Mouse (Mus musculus): ENCODE measurements around the gene Zdhhc23. TPM values are rescaled to one million over a fixed set of nuclear protein-coding genes. Genes with fewer than 3 reads are reported as not detected.

The Zdhhc23 gene
- polyA plus RNA-seq, 1 experiment = 1.3 TPM

DNA sequence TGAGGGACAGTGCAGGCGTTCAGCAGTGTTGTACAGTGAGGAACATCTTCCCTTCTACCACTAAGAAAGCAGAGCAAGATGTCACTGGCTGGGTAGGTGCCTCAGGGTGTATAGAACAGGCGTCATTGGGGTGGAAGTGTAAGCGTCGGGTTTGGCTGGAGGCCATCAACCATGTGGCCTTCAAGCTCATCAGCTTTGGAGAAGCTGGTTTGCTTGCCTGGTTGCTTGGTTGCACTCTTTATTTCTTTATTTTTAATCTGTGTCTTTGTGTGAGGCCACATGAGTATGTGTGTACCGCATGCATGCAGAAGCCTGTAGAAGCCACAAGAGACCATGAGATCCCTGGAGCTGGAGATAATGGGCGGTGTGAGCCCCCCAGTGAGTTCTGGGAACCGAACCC is 47.3 kb downstream of the Zdhhc23 start:
- H3K36me3 ChIP-seq (ENCODE audit: control insufficient read depth, insufficient read depth, low read length) = no peaks in the 10 kb centered on the region
- TF ChIP-seq CTCF (IDR thresholded peaks at IDR 0.05; ENCODE audit: control insufficient read depth, insufficient read depth, insufficient replicate concordance, low read depth, low read length) = no peak
- TF ChIP-seq POLR2A (IDR thresholded peaks at IDR 0.05; ENCODE audit: control insufficient read depth, low read depth, low read length) = no peak
- no peak overlapping the region for H3K4me3 ChIP-seq (ENCODE audit: control insufficient read depth, low read depth, low read length)
- no peak overlapping the region for H3K27ac ChIP-seq (ENCODE audit: control insufficient read depth, insufficient read depth, low read depth, low read length)
- no peaks in the 10 kb centered on the region for H3K27me3 ChIP-seq (ENCODE audit: control insufficient read depth, insufficient read depth, low read length)
- no peaks in the 10 kb centered on the region for H3K4me1 ChIP-seq (ENCODE audit: control insufficient read depth, insufficient read depth, low read length)

DNA sequence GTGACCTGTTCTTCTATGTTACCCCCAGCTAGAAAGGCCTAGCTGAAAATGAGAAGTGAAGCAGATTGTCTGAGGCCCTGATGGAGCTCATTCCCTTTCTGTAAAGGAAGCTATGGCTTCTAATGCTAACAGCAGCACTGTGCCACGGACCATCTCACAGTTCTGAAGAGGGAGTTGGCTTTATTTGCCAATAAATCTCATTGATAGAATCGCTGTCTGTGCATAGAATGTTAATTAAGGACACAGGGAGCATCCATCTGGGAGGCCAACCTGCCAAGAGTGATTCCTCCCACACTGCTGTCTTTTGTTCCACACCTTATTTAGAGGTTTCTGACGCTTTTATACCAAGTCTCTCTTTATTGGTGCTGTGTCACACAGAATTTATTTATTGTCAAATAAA is 48.1 kb downstream of the Zdhhc23 start:
- Histone ChIP-seq H3K4me3 (ENCODE audit: control insufficient read depth, low read depth, low read length) (no peak overlapping the region), H3K27me3 (ENCODE audit: control insufficient read depth, insufficient read depth, low read length) (no peaks in the 10 kb centered on the region), H3K36me3 (ENCODE audit: control insufficient read depth, insufficient read depth, low read length) (no peaks in the 10 kb centered on the region), H3K4me1 (ENCODE audit: control insufficient read depth, insufficient read depth, low read length) (no peaks in the 10 kb centered on the region), H3K27ac (ENCODE audit: control insufficient read depth, insufficient read depth, low read depth, low read length) (no peak overlapping the region)
- TF ChIP-seq POLR2A (IDR thresholded peaks at IDR 0.05; ENCODE audit: control insufficient read depth, low read depth, low read length) = no peak
- no peak for TF ChIP-seq CTCF (IDR thresholded peaks at IDR 0.05; ENCODE audit: control insufficient read depth, insufficient read depth, insufficient replicate concordance, low read depth, low read length)

DNA sequence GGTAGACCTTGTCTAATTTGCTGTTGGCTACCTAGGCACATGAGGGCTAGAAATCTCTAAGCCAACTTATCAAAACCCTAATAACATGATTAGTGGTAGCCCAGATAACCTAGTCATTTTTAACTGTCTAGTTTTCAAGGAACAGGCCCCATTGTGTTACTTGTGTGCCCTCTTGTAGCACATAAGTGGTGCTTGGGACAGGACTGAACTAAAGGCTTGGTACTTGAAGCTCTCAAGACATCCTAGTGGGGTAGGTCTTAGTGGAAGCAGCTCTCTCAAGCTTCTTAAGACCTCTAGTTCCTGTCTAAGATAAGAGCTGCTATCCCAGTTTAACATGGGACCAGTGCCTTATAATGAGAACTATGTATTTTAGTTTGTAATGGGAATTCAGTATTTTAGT is 49.0 kb downstream of the Zdhhc23 start:
- TF ChIP-seq POLR2A (IDR thresholded peaks at IDR 0.05; ENCODE audit: control insufficient read depth, low read depth, low read length) (no peak), CTCF (IDR thresholded peaks at IDR 0.05; ENCODE audit: control insufficient read depth, insufficient read depth, insufficient replicate concordance, low read depth, low read length) (no peak)
- Histone ChIP-seq H3K4me1 (ENCODE audit: control insufficient read depth, insufficient read depth, low read length) (no peaks in the 10 kb centered on the region), H3K36me3 (ENCODE audit: control insufficient read depth, insufficient read depth, low read length) (no peaks in the 10 kb centered on the region), H3K4me3 (ENCODE audit: control insufficient read depth, low read depth, low read length) (no peak overlapping the region), H3K27me3 (ENCODE audit: control insufficient read depth, insufficient read depth, low read length) (no peaks in the 10 kb centered on the region), H3K27ac (ENCODE audit: control insufficient read depth, insufficient read depth, low read depth, low read length) (no peak overlapping the region)

DNA sequence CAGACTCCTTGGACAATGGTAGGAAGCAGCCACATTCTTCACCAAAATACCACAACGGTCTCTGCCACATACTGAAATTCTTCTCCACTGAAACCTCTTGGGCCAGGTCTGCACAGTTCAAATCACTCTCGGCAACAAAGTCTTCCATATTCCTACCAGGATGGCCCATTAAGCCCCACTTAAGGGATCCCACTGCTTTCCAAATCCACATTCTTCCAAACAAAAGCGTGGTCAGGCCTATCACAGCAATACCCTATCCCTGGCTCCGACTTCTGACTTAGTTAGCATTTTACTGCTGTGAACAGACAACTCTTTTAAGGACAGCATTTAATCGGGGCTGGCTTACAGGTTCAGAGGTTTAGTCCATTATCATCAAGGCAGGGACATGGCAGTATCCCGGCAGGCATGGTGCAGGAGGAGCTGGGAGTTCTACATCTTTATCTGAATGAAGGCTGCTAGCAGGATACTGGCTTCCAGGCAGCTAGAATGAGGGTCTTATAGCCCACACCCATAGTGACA is 53.2 kb downstream of the Zdhhc23 start, which contains the start of gene Qtrt2:
TSS of gene Qtrt2 (minus strand) at position 469 of the 519 bp plus-strand sequence.
- no peak for TF ChIP-seq POLR2A (IDR thresholded peaks at IDR 0.05; ENCODE audit: control insufficient read depth, low read depth, low read length)
- TF ChIP-seq CTCF (IDR thresholded peaks at IDR 0.05; ENCODE audit: control insufficient read depth, insufficient read depth, insufficient replicate concordance, low read depth, low read length) = no peak

DNA sequence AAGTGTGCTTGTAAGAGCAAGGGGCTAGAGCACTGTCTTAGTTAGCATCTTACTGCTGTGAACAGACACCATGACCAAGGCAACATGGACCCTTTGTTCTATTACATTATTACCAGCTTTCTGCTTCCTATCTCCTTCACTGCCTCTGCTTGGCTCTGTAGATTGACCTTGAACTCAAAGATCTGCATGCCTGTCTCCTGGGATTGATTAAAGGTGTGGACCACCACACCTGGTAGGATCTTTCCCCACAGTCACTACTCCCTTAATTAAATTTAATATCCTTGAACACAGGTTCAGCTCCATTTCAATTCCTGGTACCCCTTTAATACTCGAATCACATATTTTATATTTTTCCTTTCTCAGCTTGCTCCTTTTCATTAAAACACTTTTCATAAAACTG is 53.7 kb downstream of the Zdhhc23 start:
- Histone ChIP-seq H3K4me3 (ENCODE audit: control insufficient read depth, low read depth, low read length) (no peak overlapping the region), H3K36me3 (ENCODE audit: control insufficient read depth, insufficient read depth, low read length) (no peaks in the 10 kb centered on the region), H3K4me1 (ENCODE audit: control insufficient read depth, insufficient read depth, low read length) (no peaks in the 10 kb centered on the region), H3K27me3 (ENCODE audit: control insufficient read depth, insufficient read depth, low read length) (no peaks in the 10 kb centered on the region), H3K27ac (ENCODE audit: control insufficient read depth, insufficient read depth, low read depth, low read length) (no peak overlapping the region)
- TF ChIP-seq POLR2A (IDR thresholded peaks at IDR 0.05; ENCODE audit: control insufficient read depth, low read depth, low read length) (no peak), CTCF (IDR thresholded peaks at IDR 0.05; ENCODE audit: control insufficient read depth, insufficient read depth, insufficient replicate concordance, low read depth, low read length) (no peak)

More for the DNA sequence above, 53.2 kb downstream of the Zdhhc23 start, which contains the start of gene Qtrt2:
- Histone ChIP-seq H3K27me3 (ENCODE audit: control insufficient read depth, insufficient read depth, low read length) (no peaks in the 10 kb centered on the region), H3K36me3 (ENCODE audit: control insufficient read depth, insufficient read depth, low read length) (no peaks in the 10 kb centered on the region), H3K27ac (ENCODE audit: control insufficient read depth, insufficient read depth, low read depth, low read length) (no peak within 1 kb of the TSS), H3K4me1 (ENCODE audit: control insufficient read depth, insufficient read depth, low read length) (no peaks in the 10 kb centered on the region), H3K4me3 (ENCODE audit: control insufficient read depth, low read depth, low read length) (peak within 1 kb of the TSS; percentile 12; the same call in 1 of the 2 replicates)

DNA sequence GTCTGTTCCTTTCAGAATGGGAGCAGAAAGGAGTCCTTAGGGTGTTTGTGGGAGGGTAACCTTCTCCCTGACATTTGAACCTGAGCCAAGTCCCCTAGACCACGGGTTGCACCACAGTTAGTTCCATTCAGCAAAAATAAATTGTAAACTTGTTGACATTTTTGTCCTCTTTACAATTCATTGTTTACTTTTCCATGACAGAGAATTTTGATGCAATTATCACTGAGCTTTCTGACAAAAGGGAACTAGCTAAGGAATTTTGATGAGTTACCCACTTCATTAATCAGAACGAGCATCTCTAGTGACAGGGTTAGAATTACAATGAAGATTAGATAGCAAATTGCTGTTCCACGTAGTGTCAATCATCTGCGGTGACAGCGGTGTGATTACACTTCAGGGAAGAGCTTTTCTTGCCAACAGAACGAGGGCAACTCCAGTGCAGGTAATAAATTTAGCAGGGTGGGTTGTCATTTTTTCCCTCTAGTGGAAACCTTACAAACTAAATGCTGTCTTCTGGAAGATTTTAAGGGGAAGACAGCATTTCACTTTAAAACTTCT is 54.5 kb downstream of the Zdhhc23 start:
- TF ChIP-seq CTCF (IDR thresholded peaks at IDR 0.05; ENCODE audit: control insufficient read depth, insufficient read depth, insufficient replicate concordance, low read depth, low read length) (no peak), POLR2A (IDR thresholded peaks at IDR 0.05; ENCODE audit: control insufficient read depth, low read depth, low read length) (no peak)
- Histone ChIP-seq H3K4me1 (ENCODE audit: control insufficient read depth, insufficient read depth, low read length) (no peaks in the 10 kb centered on the region), H3K4me3 (ENCODE audit: control insufficient read depth, low read depth, low read length) (no peak overlapping the region), H3K36me3 (ENCODE audit: control insufficient read depth, insufficient read depth, low read length) (no peaks in the 10 kb centered on the region), H3K27me3 (ENCODE audit: control insufficient read depth, insufficient read depth, low read length) (no peaks in the 10 kb centered on the region), H3K27ac (ENCODE audit: control insufficient read depth, insufficient read depth, low read depth, low read length) (no peak overlapping the region)

DNA sequence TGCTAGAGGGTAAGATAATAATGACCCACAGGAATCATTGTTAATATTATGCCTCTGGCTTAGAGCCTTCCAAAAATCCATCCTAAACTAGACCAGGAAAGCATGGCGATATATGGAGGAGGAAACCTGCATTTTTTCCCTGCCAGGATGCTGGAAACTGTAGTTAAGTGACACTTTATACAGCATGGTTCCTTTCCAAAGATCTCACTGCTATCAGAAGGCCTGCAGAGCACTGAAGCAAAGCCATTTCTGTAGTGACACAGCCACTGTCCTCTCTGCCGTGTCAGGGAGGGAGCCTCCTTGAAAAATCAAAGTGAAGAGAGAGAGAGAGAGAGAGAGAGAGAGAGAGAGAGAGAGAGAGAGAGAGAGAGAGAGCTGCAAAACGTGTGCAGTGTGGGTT is 57.0 kb downstream of the Zdhhc23 start:
- Histone ChIP-seq H3K27me3 (ENCODE audit: control insufficient read depth, insufficient read depth, low read length) (no peaks in the 10 kb centered on the region), H3K4me1 (ENCODE audit: control insufficient read depth, insufficient read depth, low read length) (no peaks in the 10 kb centered on the region), H3K27ac (ENCODE audit: control insufficient read depth, insufficient read depth, low read depth, low read length) (no peak overlapping the region), H3K4me3 (ENCODE audit: control insufficient read depth, low read depth, low read length) (no peak overlapping the region), H3K36me3 (ENCODE audit: control insufficient read depth, insufficient read depth, low read length) (no peaks in the 10 kb centered on the region)
- TF ChIP-seq CTCF (IDR thresholded peaks at IDR 0.05; ENCODE audit: control insufficient read depth, insufficient read depth, insufficient replicate concordance, low read depth, low read length) (no peak), POLR2A (IDR thresholded peaks at IDR 0.05; ENCODE audit: control insufficient read depth, low read depth, low read length) (no peak)
